Mouse (Mus musculus) liver, postnatal 0 days (tissue): Measurements from ENCODE around the gene Spsb4.

Experiments
- CTCF ChIP-seq: sonication (generic); IDR thresholded peaks from 2 replicates; pipeline ENCODE4 v1.5.1; 2016; ENCODE audit warnings: antibody characterized with exemption, low read depth
- EP300 ChIP-seq: IDR thresholded peaks from 2 replicates; pipeline ENCODE4 v1.6.1; 2016; ENCODE audit warnings: antibody characterized with exemption, low read depth, mild to moderate bottlenecking

GRCm38 (mm10) chr9:96909503-96909902 is 109.1 kb downstream of the Spsb4 start:
- no peak for TF ChIP-seq CTCF
- TF ChIP-seq EP300, result no peak
